Mouse (Mus musculus) small intestine, adult 2 months (tissue): ENCODE measurements at regions not wholly inside any gene's neighbourhood (a gene's known extent, or its start where the extent isn't known, plus 50 kb on each side); places are given as distances from the start of the nearest gene placed in this dataset.

ENCODE experiments used
- CTCF ChIP-seq: fragments of 200-500 bp; IDR thresholded peaks from 2 replicates; pipeline ENCODE4 v1.5.1; 2012; ENCODE audit warnings: low read depth, mild to moderate bottlenecking, control low read depth, inconsistent platforms, low read length, moderate library complexity, mixed read lengths; ENCODE audit not compliant: insufficient replicate concordance, insufficient read length; ENCODE audit errors: extremely low read depth
- POLR2A ChIP-seq: fragments of 200-500 bp; IDR thresholded peaks from 2 replicates; pipeline ENCODE4 v1.6.1; 2012; ENCODE audit warnings: low read depth, mild to moderate bottlenecking, control low read depth, inconsistent platforms, low read length, moderate library complexity

DNA sequence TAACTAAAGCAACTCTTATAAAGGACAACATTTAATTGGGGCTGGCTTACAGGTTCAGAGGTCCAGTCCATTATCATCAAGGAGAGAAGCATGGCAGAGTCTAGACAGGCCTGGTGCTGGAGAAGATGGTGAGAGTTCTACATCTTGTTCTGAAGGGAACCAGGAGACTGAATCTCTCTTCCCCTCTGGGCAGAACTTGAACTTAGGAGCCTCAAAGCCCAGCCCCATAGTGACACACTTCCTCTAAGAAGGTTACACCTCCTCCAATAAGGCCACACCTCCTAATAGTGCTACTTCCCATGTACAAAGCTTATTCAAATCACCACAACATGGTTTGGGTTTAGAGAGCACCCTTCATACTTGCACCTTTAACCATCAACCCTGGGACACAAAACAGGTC, 136.5 kb upstream of the Nabp1 start:
- TF ChIP-seq CTCF: no peak
- TF ChIP-seq POLR2A: no peak
